Mouse (Mus musculus): ENCODE measurements at regions not wholly inside any gene's neighbourhood (a gene's known extent, or its start where the extent isn't known, plus 50 kb on each side); places are given as distances from the start of the nearest gene placed in this dataset.
"Not testable (repeated sequence)": the region's sequence is repeated elsewhere in the genome, so short reads cannot be mapped to it uniquely, and the experiment has no call there.

GRCm38 (mm10) chr14:71654785-71655627, 836.6 kb downstream of the Gm9195 start:
- CTCF ChIA-PET = no interaction called here

GRCm38 (mm10) chr14:71642536-71642935, 849.1 kb downstream of the Gm9195 start:
- CTCF ChIA-PET = no interaction called here

- CTCF ChIA-PET = no interaction called here
Measured at GRCm38 (mm10) chr14:71639083-71639482, 852.6 kb downstream of the Gm9195 start.

GRCm38 (mm10) chr14:71635091-71635490, 856.5 kb downstream of the Gm9195 start:
- CTCF ChIA-PET = no interaction called here

- CTCF ChIA-PET = no interaction called here
Measured at GRCm38 (mm10) chr14:71609698-71610301, 881.8 kb downstream of the Gm9195 start.

DNA sequence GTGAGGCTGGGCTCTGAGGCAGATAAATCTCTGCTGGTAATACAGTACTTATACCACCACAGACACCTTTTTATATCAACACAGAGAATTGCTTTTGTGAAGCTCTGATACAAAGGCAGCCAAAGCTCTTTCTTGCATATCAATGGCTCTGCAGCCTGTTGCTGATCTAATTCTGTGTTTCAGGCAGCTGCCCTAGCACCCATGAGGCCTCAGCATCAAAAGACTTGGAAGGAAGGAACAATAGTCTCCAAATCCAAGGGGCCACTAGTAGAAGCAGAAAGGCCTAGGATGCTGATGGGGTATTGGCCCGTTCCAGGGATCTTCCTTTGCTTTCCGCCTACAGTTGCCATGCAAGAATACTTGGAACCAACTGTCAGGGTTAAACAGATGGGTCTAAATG, 887.9 kb downstream of the Gm9195 start:
- CTCF ChIA-PET = no interaction called here

DNA sequence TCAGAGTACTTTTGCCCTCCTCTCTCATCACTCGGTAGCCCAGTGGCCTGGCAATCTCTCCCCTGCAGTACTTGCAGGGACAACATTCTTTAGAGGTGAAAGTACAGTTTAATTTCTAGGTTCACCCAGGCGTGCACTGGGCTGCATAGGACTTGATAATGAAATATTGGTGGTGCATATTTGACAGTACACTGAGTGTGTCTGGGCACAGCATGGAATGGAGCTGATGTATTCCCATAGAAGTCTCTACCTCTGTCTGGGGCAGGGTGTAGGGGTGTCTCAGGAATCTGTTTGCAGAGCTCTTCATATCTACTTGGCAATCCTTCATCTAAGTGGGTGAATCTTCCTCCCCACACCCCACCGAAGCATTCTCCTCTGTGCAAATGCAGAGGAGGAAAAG, 893.8 kb downstream of the Gm9195 start:
- CTCF ChIA-PET = no interaction called here

- CTCF ChIA-PET = no interaction called here
Measured at GRCm38 (mm10) chr14:71588694-71589240, 902.9 kb downstream of the Gm9195 start.

DNA sequence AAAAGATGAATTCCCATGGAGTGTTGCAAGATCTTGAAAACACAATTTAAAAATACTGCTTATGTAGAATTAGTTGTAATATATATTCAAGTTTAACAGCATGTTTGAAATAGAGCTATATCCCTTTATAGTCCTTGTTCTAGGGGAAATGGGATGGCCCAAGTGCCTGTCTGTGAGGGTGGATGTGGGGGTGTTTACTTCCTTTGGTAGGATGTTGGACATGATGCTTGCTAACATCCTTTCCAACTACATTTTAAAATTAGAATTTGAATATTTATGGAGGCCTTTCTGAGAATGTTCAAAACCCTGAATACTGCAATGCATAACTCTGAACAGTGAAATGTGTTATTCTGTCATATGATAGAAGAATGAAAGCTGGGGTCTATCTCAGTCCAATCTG, 903.6 kb downstream of the Gm9195 start:
- CTCF ChIA-PET = no interaction called here

DNA sequence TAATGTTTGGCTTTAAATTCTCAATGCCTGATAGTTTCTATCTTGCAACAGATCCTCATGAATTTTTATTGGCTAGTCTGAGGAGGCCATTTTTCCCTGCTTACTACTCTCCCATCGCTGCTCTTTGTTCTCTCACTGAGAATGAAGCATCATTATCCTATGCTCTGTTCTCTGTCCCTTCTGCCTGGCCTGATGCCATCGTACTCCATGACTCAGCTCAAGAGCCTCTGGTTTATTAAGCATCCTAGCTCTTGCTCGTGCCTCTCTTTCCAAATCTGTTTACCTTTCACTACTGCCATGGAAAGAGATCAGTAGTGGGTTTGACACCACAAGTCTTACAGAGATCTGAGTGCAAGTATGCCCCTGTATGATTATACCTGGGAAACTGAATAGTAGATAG, 926.8 kb downstream of the Gm9195 start:
- CTCF ChIA-PET = no interaction called here

DNA sequence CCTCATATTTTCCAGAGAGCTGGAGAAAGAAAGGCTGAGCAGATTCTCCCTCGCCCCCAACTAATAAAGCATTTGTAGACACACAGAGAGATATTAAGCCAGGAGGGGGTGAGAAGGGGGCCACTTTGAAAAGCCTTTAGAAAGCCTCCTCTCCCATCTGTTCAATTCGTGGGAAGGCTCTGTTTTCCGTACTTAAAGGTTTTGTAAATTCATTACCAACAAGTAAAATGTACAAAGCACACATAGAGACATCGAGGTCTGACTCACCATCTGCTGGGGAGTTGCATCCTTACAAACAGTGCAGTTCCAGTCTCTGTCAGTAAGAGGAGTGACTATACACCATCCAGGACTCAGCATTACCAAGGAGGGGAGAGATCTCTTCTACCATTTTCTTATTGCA, 929.7 kb downstream of the Gm9195 start:
- CTCF ChIA-PET = no interaction called here

DNA sequence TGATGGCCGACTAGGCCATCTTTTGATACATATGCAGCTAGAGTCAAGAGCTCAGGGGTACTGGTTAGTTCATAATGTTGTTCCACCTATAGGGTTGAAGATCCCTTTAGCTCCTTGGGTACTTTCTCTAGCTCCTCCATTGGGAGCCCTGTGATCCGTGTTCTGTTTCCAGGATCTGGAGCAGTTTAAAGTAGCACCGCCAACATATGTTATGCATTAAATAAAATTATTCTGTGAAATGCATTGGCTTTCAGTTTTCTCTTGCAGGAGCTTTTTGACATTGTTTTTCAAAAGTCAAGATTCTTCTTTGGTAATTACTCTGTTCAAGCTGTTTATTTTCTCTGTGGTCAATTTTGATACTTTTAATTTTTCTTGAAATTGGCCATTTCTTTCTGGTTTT, 937.3 kb downstream of the Gm9195 start:
- CTCF ChIA-PET = not testable (repeated sequence)

GRCm38 (mm10) chr14:71543580-71543979, 943.9 kb upstream of the Fam160b2 start:
- CTCF ChIA-PET = no interaction called here

DNA sequence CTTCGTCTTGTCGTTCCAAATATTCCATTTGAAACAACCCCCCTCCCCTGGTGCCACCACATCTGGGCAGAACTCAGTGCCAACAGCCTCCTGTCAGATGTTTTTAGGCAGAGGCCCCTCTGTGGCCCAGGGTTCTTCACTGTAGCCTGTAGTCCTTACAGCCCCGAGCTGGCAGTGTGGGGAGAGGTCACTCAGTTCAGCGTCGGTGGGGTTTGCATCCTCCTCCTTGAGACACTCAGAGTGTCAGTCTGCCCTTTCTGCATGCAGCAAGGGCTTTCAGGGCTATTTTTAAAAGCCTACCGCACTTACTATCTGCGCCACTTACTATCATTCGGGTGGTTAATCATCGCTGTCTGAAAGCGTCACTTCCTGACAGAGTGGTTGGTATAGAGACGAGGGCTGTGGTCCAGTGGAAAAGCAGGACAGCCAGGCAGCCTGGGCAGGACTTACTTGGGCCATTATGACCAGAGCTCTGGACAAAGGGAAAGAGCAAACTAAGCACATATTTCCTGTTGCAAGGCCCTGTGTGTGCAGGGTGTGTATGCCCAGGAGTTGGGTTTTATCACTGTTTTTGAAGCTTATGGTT, 932.5 kb upstream of the Fam160b2 start:
- CTCF ChIA-PET = no interaction called here

DNA sequence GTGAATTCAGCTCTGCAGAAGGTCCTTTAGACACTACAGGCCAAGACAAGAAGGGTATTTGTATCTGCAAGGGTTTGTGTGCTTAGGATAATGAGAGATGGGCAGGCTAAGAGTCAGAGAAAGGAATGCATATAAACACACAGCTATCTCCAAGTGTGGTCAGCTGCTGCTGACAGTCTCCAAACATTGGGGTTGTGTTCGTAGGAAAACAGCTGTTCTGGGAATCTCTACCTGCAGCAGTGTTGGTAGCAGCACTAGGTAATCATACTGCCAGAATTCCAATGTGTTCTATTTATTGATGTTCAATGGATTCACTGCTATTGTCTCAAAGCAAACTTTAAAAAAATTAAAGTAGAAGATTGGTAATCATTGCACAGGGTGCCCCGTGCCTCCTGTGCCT, 931.7 kb upstream of the Fam160b2 start:
- CTCF ChIA-PET = no interaction called here

GRCm38 (mm10) chr14:71530421-71530820, 930.8 kb upstream of the Fam160b2 start:
- CTCF ChIA-PET = no interaction called here

GRCm38 (mm10) chr14:71518541-71518940, 918.9 kb upstream of the Fam160b2 start:
- CTCF ChIA-PET = no interaction called here

DNA sequence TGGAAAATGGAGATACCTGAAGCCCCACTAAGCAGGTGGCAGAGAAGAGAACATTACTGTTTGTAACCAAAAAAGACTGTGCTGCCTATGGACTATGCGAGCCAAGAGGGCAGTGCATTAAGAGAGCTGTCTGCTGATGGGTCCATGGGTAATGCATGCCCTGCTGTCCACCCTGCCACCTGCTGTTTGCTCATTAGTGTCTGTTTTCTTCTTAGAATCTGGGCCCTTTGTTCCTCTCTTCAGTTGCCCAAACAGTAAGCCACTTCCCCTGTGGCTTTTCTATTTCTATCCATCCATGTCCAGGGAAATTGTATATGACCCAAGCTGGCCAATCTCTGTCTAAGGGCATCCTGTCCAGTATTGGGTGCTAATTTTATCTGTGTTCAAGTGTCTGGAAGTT, 901.2 kb upstream of the Fam160b2 start:
- CTCF ChIA-PET = no interaction called here

- CTCF ChIA-PET = interaction anchor here (0.6 kb wide), 1 partner anchor 534 kb away, joined by 3 read pairs; no protein-coding TSS in a partner anchor
Measured at GRCm38 (mm10) chr14:71491201-71491600, 891.6 kb upstream of the Fam160b2 start.

DNA sequence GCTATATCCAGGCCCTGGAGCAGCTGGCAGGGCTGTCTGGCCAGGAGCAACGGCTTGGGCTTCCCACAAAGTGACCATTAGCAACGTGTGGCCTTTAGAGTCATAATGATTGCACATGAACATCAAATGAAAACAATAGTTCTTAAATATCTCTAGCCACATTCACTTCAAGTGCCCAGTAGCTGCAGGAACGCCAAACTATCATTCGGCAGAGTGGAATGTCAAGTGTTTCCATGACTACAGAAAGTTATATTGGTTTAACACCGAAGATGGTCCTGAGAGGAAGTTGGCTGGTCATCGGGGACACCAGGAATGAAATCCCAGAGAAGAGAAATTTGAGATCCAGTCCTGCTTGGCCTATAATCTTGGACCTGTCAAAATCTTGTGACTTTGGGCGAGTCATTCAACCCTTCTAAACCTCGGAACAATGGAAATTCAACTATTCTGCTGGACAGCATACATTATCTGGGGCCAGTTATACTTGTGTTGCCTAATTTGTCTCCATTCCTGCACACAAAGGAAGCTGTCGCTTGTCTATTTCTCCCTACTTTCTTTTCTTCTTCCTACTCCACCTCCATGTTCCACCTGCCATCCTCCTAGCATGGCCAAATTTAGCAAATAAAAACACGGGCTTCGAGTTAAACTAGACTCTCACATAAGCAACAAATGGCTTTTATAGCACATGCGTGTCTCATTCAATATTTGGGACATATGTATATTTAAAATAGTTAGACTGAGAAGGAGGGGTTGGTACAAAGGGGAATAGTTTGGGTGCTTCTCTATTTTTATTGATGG, 886.7 kb upstream of the Fam160b2 start:
- CTCF ChIA-PET = no interaction called here

- CTCF ChIA-PET = no interaction called here
Measured at GRCm38 (mm10) chr14:71475656-71476055, 876.0 kb upstream of the Fam160b2 start.

GRCm38 (mm10) chr14:71473907-71474306, 874.3 kb upstream of the Fam160b2 start:
- CTCF ChIA-PET = no interaction called here
